Mouse (Mus musculus) layer of hippocampus, adult 8-10 months (tissue): ENCODE measurements around the gene Irak2. TPM values are rescaled to one million over a fixed set of nuclear protein-coding genes. Genes with fewer than 3 reads are reported as not detected.

Source experiments
- microRNA-seq, 2 experiments: library from miRNA; unstranded; fragments of <30 nt; microRNA quantifications; one replicate each; pipeline ENCODE4 v1.2.0; 2022
- total RNA-seq, 4 experiments: library from RNA; stranded (reverse); gene quantifications; 2 replicates each; pipeline ENCODE4 v1.2.4; 2022

Gene Irak2
- total RNA-seq, 4 experiments from 2014 or later, result 19.3 to 25.0 (median 21.7) TPM

Small RNAs within 50 kb of the gene (microRNA-seq; reads per million reads assigned to microRNA genes)
- 0 to 0.64 reads per million in 2 experiments for gene Mir7042

Other genes with a start within 250 kb of the Irak2 start
- gene Ttll3, start 249.2 kb upstream of the Irak2 start, total RNA-seq, result 10 to 100 TPM; 17.2 to 21.6 (median 19.6) TPM
- 10 to 100 TPM; 27.4 to 39.1 (median 35.2) TPM for gene Rpusd3, start 219.1 kb upstream of the Irak2 start, total RNA-seq
- gene Cidec, start 202.7 kb upstream of the Irak2 start, total RNA-seq, result not detected
- 10 to 100 TPM; 38.5 to 47.0 (median 39.7) TPM for gene Jagn1, start 195.9 kb upstream of the Irak2 start, total RNA-seq
- under 1 TPM; 0.22 to 0.45 (median 0.41) TPM for gene Il17re, start 180.0 kb upstream of the Irak2 start, total RNA-seq
- 1 to 10 TPM; 3.8 to 6.1 (median 4.8) TPM for gene Il17rc, start 167.0 kb upstream of the Irak2 start, total RNA-seq
- gene Creld1, start 155.2 kb upstream of the Irak2 start, total RNA-seq, result 100 to 1,000 TPM in 2 of 4 experiments, 10 to 100 TPM in 2; 86.9 to 135 (median 104) TPM
- 10 to 100 TPM; 45.3 to 51.3 (median 49.8) TPM for gene Prrt3, start 136.5 kb upstream of the Irak2 start, total RNA-seq
- 10 to 100 TPM; 62.1 to 75.3 (median 71.4) TPM for gene Emc3, start 106.8 kb upstream of the Irak2 start, total RNA-seq
- gene Fancd2, start 106.8 kb upstream of the Irak2 start, total RNA-seq, result 1 to 10 TPM; 2.0 to 2.5 (median 2.3) TPM
- gene Fancd2os, start 37.8 kb upstream of the Irak2 start, total RNA-seq, result under 1 TPM in 3 of 4 experiments, not detected in 1; 0.37 to 0.56 (median 0.55) TPM
- 100 to 1,000 TPM; 207 to 213 (median 208) TPM for gene Brk1, start 33.7 kb upstream of the Irak2 start, total RNA-seq
- gene Vhl, start 14.5 kb upstream of the Irak2 start, total RNA-seq, result 10 to 100 TPM; 41.0 to 50.5 (median 47.0) TPM
- gene Tatdn2, start 58.6 kb downstream of the Irak2 start, total RNA-seq, result 10 to 100 TPM; 63.5 to 73.0 (median 68.1) TPM
- not detected for gene Ghrl, start 81.4 kb downstream of the Irak2 start, total RNA-seq
- gene Sec13, start 102.3 kb downstream of the Irak2 start, total RNA-seq, result 10 to 100 TPM; 67.9 to 80.9 (median 77.0) TPM